In the genomic region with DNA sequence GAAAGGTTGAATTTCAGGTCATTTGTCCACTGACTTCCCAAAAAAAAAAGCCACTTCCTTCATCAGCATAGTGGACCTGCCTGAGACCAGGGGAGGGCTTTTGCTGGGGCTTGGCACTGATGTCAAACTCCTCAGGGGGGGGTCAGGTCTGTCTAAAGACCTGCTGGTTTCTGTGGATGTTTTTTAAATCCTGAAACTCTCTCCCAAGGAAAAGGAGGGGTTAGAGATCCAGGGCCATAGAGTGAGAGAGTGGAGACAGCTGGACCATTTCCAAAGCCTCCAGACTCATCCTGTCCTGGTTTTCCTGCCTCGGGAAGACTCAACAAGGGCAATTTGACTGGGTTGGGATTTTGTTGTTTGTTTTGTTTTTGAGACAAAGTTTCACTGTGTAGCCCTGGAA, we compare ENCODE assay signal across 20 mouse cellular contexts.
DNase-seq lines count a peak whose midpoint lies in the region; ATAC-seq and TF ChIP-seq lines count a peak whose summit lies in the region.
"Had no signal": no experiment of that assay in that cellular context is flagged by ENCODE, and none has a peak within 500 bp of the region (broad histone marks: within the 10 kb centered on the region; RNA-seq: fewer than 3 reads in every experiment).

No protein-coding gene starts in this region.

- no peak overlapping the region for H3K4me2 ChIP-seq in intestine, embryonic 15.5 days (replicated peaks)
- H3K4me2 ChIP-seq in intestine, embryonic 16.5 days (ENCODE audit: low read depth, low read length): no peak overlapping the region
- H3K4me2 ChIP-seq: embryonic facial prominence, embryonic 15.5 days; liver, embryonic 13.5 days had no signal

- TF ChIP-seq CTCF in gastrocnemius, adult 2 months (IDR thresholded peaks at IDR 0.05): no peak
- no peak for TF ChIP-seq CTCF in brain, embryonic 14.5 days (IDR thresholded peaks at IDR 0.05; ENCODE audit: borderline replicate concordance, extremely low read depth, insufficient read depth, insufficient read length)
- no peak for TF ChIP-seq CTCF in left cerebral cortex, adult 2 months (IDR thresholded peaks at IDR 0.05)

- no peaks in the 10 kb centered on the region for H3K36me3 ChIP-seq in intestine, embryonic 15.5 days
- H3K36me3 ChIP-seq in intestine, embryonic 16.5 days (ENCODE audit: control insufficient read depth, insufficient read depth, low read length): no peaks in the 10 kb centered on the region
- H3K36me3 ChIP-seq: embryonic facial prominence, embryonic 15.5 days; G1E; liver, embryonic 13.5 days had no signal

- H3K27me3 ChIP-seq in intestine, embryonic 15.5 days (replicated peaks): no peaks in the 10 kb centered on the region
- no peaks in the 10 kb centered on the region for H3K27me3 ChIP-seq in intestine, embryonic 16.5 days (replicated peaks; ENCODE audit: control insufficient read depth, insufficient read depth, low read length)
- H3K27me3 ChIP-seq: embryonic facial prominence, embryonic 15.5 days; liver, embryonic 13.5 days had no signal

- 41% methylated on average over 1 of the region's 1 CpGs for WGBS in intestine, embryonic 15.5 days
- 15% methylated on average over 1 of the region's 1 CpGs for WGBS in intestine, embryonic 16.5 days

- no peak for DNase-seq in gastrocnemius, adult 2 months
- DNase-seq in gastrocnemius, postnatal 10 days: no peak
- peak; percentile 10 for DNase-seq in brain, embryonic 14.5 days (ENCODE audit: low read depth)
- DNase-seq in kidney, postnatal 10 days: peak; percentile 64
- DNase-seq in adrenal gland, postnatal 4 days (ENCODE audit: low spot score in 2 of 2): no peak
- DNase-seq in left cerebral cortex, adult 2 months (ENCODE audit: extremely low spot score in 1 of 2, low spot score in 2 of 2): no peak
- DNase-seq: cerebellum, adult 11 months; cerebellum, postnatal 14 days; embryo, embryonic 11 days; gastrocnemius, postnatal 14 days; liver, embryonic 13.5 days; right cerebral cortex, adult 18-20 months had no signal

- no peak for ATAC-seq in intestine, embryonic 15.5 days
- ATAC-seq in intestine, embryonic 16.5 days: no peak
- ATAC-seq: CD4-positive, CD25-positive, alpha-beta regulatory T cell, adult 4 months; hindbrain, postnatal 0 days; midbrain, embryonic 16.5 days had no signal

- H3K27ac ChIP-seq in gastrocnemius, adult 2 months: peak overlapping the region; percentile 46; the same call in 1 of the 2 replicates
- peak overlapping the region; percentile 24; the same call in 1 of the 2 replicates for H3K27ac ChIP-seq in intestine, embryonic 15.5 days
- H3K27ac ChIP-seq in intestine, embryonic 16.5 days (ENCODE audit: low read length): no peak overlapping the region
- no peak overlapping the region for H3K27ac ChIP-seq in left cerebral cortex, adult 2 months
- H3K27ac ChIP-seq: embryonic facial prominence, embryonic 15.5 days; hindbrain, postnatal 0 days; liver, embryonic 13.5 days had no signal

- H3K9ac ChIP-seq in intestine, embryonic 15.5 days: no peak overlapping the region
- no peak overlapping the region for H3K9ac ChIP-seq in intestine, embryonic 16.5 days (ENCODE audit: low read depth, low read length)
- H3K9ac ChIP-seq: embryonic facial prominence, embryonic 15.5 days; liver, embryonic 13.5 days had no signal

- no peaks in the 10 kb centered on the region for H3K9me3 ChIP-seq in intestine, embryonic 15.5 days
- no peaks in the 10 kb centered on the region for H3K9me3 ChIP-seq in intestine, embryonic 16.5 days (ENCODE audit: control insufficient read depth, low read length)
- H3K9me3 ChIP-seq: embryonic facial prominence, embryonic 15.5 days; G1E; liver, embryonic 13.5 days had no signal

- intact Hi-C loops in gastrocnemius, adult 2 months (cut with DNase I): no loop called here
- intact Hi-C loops in left cerebral cortex, adult 2 months (cut with DNase I): no loop called here

- no peak overlapping the region for H3K4me3 ChIP-seq in gastrocnemius, adult 2 months
- no peak overlapping the region for H3K4me3 ChIP-seq in intestine, embryonic 15.5 days (replicated peaks)
- H3K4me3 ChIP-seq in intestine, embryonic 16.5 days (ENCODE audit: low read length): no peak overlapping the region
- no peak overlapping the region for H3K4me3 ChIP-seq in left cerebral cortex, adult 2 months
- H3K4me3 ChIP-seq: embryonic facial prominence, embryonic 15.5 days; liver, embryonic 13.5 days; megakaryocyte, embryonic 14.5 days had no signal

- H3K4me1 ChIP-seq in intestine, embryonic 15.5 days (replicated peaks): peaks cover 8% of the 10 kb centered on the region; the same call in 1 of the 2 replicates
- H3K4me1 ChIP-seq in intestine, embryonic 16.5 days (ENCODE audit: control insufficient read depth, insufficient read depth, low read length): peaks cover 8% of the 10 kb centered on the region
- H3K4me1 ChIP-seq: liver, embryonic 13.5 days had no signal

- no peak for TF ChIP-seq POLR2A in brain, embryonic 14.5 days (IDR thresholded peaks at IDR 0.05; ENCODE audit: borderline replicate concordance, extremely low read depth, insufficient read depth, insufficient read length, poor library complexity, severe bottlenecking)

Comparison
In these comparisons a context has a peak if more than half of its experiments do, and no peak if none do; other contexts are left out.
1. H3K27ac ChIP-seq: peak in gastrocnemius, adult 2 months (single experiment) and intestine, embryonic 15.5 days (single experiment); none in intestine, embryonic 16.5 days (single experiment) and left cerebral cortex, adult 2 months (single experiment).
2. DNase-seq: peak in brain, embryonic 14.5 days (single experiment) and kidney, postnatal 10 days (single experiment); none in gastrocnemius, adult 2 months (single experiment), gastrocnemius, postnatal 10 days (single experiment), adrenal gland, postnatal 4 days (0 of 2) and left cerebral cortex, adult 2 months (0 of 2).